Mouse (Mus musculus) hindbrain, postnatal 0 days (tissue): ENCODE results near the gene Gpbar1. TPM values are rescaled to one million over a fixed set of nuclear protein-coding genes. Genes with fewer than 3 reads are reported as not detected.

Source experiments
- ATAC-seq: fragments of 200-750 bp; cut with Nextera tagmentation; 2 replicates; pipeline ENCODE4 v1.8.0; 2017; ENCODE audit warnings: mild to moderate bottlenecking, moderate TSS enrichment, moderate library complexity
- DNase-seq: peaks from one replicate; pipeline ENCODE4 v3.0.0-alpha.2; 2015; ENCODE audit warnings: low spot score
- H3K27ac ChIP-seq: fragments of 300-500 bp; sonication (generic); 2 replicates; pipeline ENCODE4 v1.5.1; 2014; ENCODE audit warnings: mild to moderate bottlenecking
- H3K27me3 ChIP-seq: fragments of 300-500 bp; sonication (generic); 2 replicates; pipeline ENCODE4 v1.6.1; 2014; ENCODE audit warnings: low read length, mixed read lengths; ENCODE audit not compliant: insufficient read depth
- H3K36me3 ChIP-seq: fragments of 300-500 bp; sonication (generic); 2 replicates; pipeline ENCODE4 v1.6.1; 2014; ENCODE audit warnings: low read length, mixed read lengths; ENCODE audit not compliant: insufficient read depth
- H3K4me1 ChIP-seq: fragments of 300-500 bp; sonication (generic); 2 replicates; pipeline ENCODE4 v1.6.1; 2014; ENCODE audit warnings: antibody characterized with exemption, low read length, mixed read lengths; ENCODE audit not compliant: insufficient read depth
- H3K4me2 ChIP-seq: fragments of 300-500 bp; sonication (generic); 2 replicates; pipeline ENCODE4 v1.6.1; 2014; ENCODE audit warnings: low read depth, mild to moderate bottlenecking, low read length, moderate library complexity, mixed read lengths
- H3K4me3 ChIP-seq: fragments of 300-500 bp; sonication (generic); 2 replicates; pipeline ENCODE4 v1.5.1; 2014; ENCODE audit warnings: low read length
- H3K9ac ChIP-seq: fragments of 300-500 bp; sonication (generic); replicated peaks from 2 replicates; pipeline ENCODE4 v1.6.1; 2014; ENCODE audit warnings: mild to moderate bottlenecking, low read length, moderate library complexity, mixed read lengths
- H3K9me3 ChIP-seq: fragments of 300-500 bp; sonication (generic); 2 replicates; pipeline ENCODE4 v1.6.1; 2016; ENCODE audit warnings: low read length, mixed read lengths
- CTCF ChIP-seq: IDR thresholded peaks from 2 replicates; pipeline ENCODE4 v1.5.1; 2016; ENCODE audit warnings: antibody characterized with exemption, control low read depth, low read depth
- WGBS: fragments of 180-500 bp; shearing (Covaris S2); extraction: QIAGEN DNeasy Blood & Tissue Kit; methylation state at CpG from one replicate; pipeline ENCODE4 v1.1.7; 2014; 5-methylcytosine and 5-hydroxymethylcytosine counted together
- polyA plus RNA-seq: library from polyadenylated mRNA; unstranded; fragments of >200 nt; fragmentation: Nextera tagmentation; extraction: Ambion mirVana; gene quantifications from 2 replicates; pipeline ENCODE4 v1.2.1, GENCODE M21; 2015
- total RNA-seq: library from RNA; depleted of rRNA; stranded (reverse); fragments of >200 nt; gene quantifications from 2 replicates; pipeline ENCODE4 v1.2.3, GENCODE M21; 2014; rRNA removed

Gene Gpbar1
- total RNA-seq (not detected in 2 replicates), polyA plus RNA-seq (0.16 TPM in 1 of 2 replicates, not detected in the other)

DNA sequence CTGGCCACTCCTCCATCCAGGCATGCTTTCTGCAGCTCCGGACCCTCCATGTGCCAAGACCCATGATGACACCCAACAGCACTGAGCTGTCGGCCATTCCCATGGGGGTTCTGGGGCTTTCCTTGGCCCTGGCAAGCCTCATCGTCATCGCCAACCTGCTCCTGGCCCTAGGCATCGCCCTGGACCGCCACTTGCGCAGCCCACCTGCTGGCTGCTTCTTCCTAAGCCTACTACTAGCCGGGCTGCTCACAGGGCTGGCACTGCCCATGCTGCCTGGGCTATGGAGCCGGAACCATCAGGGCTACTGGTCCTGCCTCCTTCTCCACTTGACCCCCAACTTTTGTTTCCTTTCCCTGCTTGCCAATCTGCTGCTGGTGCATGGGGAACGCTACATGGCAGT, at the start of gene Gpbar1:
Gpbar1 (plus strand) TSS at position 13 of the 400 bp plus-strand sequence.
- no peak for ATAC-seq
- 90% methylated on average over 10 of the region's 10 CpGs for WGBS

GRCm38 (mm10) chr1:74229942-74230341, 48.4 kb upstream of the Gpbar1 start:
- Histone ChIP-seq H3K36me3 (no peaks in the 10 kb centered on the region), H3K4me2 (no peak overlapping the region), H3K9ac (no peak overlapping the region), H3K9me3 (no peaks in the 10 kb centered on the region), H3K4me1 (no peaks in the 10 kb centered on the region), H3K27ac (no peak overlapping the region), H3K4me3 (no peak overlapping the region), H3K27me3 (no peaks in the 10 kb centered on the region)
- ATAC-seq = no peak
- TF ChIP-seq CTCF = no peak
- 61% methylated on average over 2 of the region's 2 CpGs for WGBS
- no peak for DNase-seq

More for the DNA sequence above, at the start of gene Gpbar1:
- H3K9ac ChIP-seq = no peak within 1 kb of the TSS
- DNase-seq = no peak
- peaks cover 9% of the 10 kb centered on the region; the same call in 1 of the 2 replicates for H3K4me1 ChIP-seq
- no peaks in the 10 kb centered on the region for H3K9me3 ChIP-seq
- H3K27ac ChIP-seq = no peak within 1 kb of the TSS
- H3K27me3 ChIP-seq = no peaks in the 10 kb centered on the region
- H3K36me3 ChIP-seq = peaks cover 31% of the 10 kb centered on the region
- no peak for TF ChIP-seq CTCF
- no peak within 1 kb of the TSS for H3K4me2 ChIP-seq
- H3K4me3 ChIP-seq = no peak within 1 kb of the TSS

DNA sequence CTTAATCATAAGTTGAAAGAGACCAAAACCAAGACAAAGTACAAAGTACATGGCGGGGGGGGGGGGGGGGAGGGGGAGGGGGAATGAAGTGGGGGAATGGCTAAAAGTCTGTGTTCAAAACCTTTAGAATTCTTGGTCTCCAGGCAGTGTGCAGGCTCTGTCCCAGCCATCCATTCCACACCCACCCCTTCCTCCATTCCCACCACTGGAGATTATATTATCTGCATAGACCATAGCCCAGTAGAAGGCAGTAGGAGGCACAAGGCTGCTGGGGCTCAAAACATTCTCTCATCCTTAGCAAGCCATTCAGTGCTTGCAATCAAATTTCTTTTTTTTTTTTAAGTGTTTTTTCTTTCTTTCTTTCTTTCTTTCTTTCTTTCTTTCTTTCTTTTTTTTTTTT, 47.4 kb upstream of the Gpbar1 start:
- Histone ChIP-seq H3K9ac (no peak overlapping the region), H3K4me2 (no peak overlapping the region), H3K4me1 (no peaks in the 10 kb centered on the region), H3K27ac (no peak overlapping the region), H3K27me3 (no peaks in the 10 kb centered on the region), H3K4me3 (no peak overlapping the region), H3K36me3 (no peaks in the 10 kb centered on the region), H3K9me3 (no peaks in the 10 kb centered on the region)
- 83% methylated on average over 1 of the region's 1 CpGs for WGBS
- ATAC-seq (no peak), DNase-seq (no peak)
- TF ChIP-seq CTCF = no peak

DNA sequence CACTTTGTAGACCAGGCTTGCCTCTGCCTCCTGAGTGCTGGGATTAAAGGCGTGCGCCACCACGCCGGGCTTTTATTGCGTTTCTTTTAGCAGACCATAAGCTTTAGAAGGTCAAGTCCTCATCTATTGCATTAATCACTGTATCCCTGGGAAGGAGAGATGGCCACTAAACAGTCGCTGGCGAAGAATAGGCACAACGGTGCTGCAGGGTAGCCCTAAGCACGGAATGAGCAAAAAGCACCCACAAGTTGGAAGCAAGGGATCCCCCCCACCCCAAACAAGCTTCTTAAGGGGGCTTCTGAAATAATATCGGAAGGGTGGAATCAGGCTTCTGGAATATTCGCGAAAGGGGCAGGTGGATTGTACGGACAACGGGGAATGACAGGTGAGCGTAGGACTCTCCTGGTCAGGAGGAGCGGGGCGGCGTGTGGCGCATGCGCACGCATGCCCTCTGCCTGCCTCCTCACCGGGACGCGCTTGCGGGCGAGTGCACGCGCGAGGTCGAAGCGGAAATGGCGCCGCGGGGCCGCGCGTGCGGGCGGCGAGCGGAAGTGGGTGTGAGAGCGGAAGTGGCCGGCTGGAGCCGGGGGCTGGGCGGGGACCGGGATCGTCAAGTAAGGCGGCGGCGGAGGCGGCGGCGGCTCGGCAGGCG, 42.3 kb upstream of the Gpbar1 start, which contains the start of gene Arpc2:
Arpc2 (plus strand) TSS at position 147 of the 652 bp plus-strand sequence.
- peak; percentile 94 for ATAC-seq
- WGBS = 2% methylated on average over 38 of the region's 55 CpGs
- Histone ChIP-seq H3K27ac (peak within 1 kb of the TSS; percentile 95), H3K9ac (peak within 1 kb of the TSS; percentile 94), H3K4me3 (peak within 1 kb of the TSS; percentile 99), H3K4me1 (peaks cover 14% of the 10 kb centered on the region), H3K9me3 (no peaks in the 10 kb centered on the region), H3K36me3 (no peaks in the 10 kb centered on the region), H3K27me3 (no peaks in the 10 kb centered on the region), H3K4me2 (peak within 1 kb of the TSS; percentile 84)
- TF ChIP-seq CTCF = no peak
- peak; percentile 98 for DNase-seq

GRCm38 (mm10) chr1:74236590-74237317, 41.6 kb upstream of the Gpbar1 start:
- no peaks in the 10 kb centered on the region for H3K36me3 ChIP-seq
- no peaks in the 10 kb centered on the region for H3K9me3 ChIP-seq
- H3K4me1 ChIP-seq = peaks cover 14% of the 10 kb centered on the region
- peak overlapping the region; percentile 95 for H3K27ac ChIP-seq
- 0% methylated on average over 52 of the region's 57 CpGs for WGBS
- peak overlapping the region; percentile 84 for H3K4me2 ChIP-seq
- H3K9ac ChIP-seq = peak overlapping the region; percentile 94
- TF ChIP-seq CTCF = no peak
- H3K27me3 ChIP-seq = no peaks in the 10 kb centered on the region
- ATAC-seq (peak; percentile 39), DNase-seq (peak; percentile 42)
- peak overlapping the region; percentile 99 for H3K4me3 ChIP-seq

GRCm38 (mm10) chr1:74237671-74238070, 40.7 kb upstream of the Gpbar1 start:
- Histone ChIP-seq H3K27me3 (no peaks in the 10 kb centered on the region), H3K9me3 (no peaks in the 10 kb centered on the region), H3K27ac (peak overlapping the region; percentile 95; the same call in 1 of the 2 replicates), H3K4me1 (peaks cover 14% of the 10 kb centered on the region), H3K36me3 (no peaks in the 10 kb centered on the region), H3K4me2 (peak overlapping the region; percentile 84), H3K4me3 (peak overlapping the region; percentile 99), H3K9ac (peak overlapping the region; percentile 94; the same call in 1 of the 2 replicates)
- no peak for DNase-seq
- TF ChIP-seq CTCF = no peak
- 34% methylated on average over 5 of the region's 5 CpGs for WGBS
- ATAC-seq = no peak
